In genomic region chr16:4598891-4599543, GRCm38 (mm10) we compare ENCODE assay signal across 8 mouse cellular contexts. TPM values are rescaled to one million over a fixed set of nuclear protein-coding genes. Genes with fewer than 3 reads are reported as not detected.
DNase-seq lines count a peak whose midpoint lies in the region; ATAC-seq and TF ChIP-seq lines count a peak whose summit lies in the region.
"Had no signal": no experiment of that assay in that cellular context is flagged by ENCODE, and none has a peak within 500 bp of the region (broad histone marks: within the 10 kb centered on the region; RNA-seq: fewer than 3 reads in every experiment).

No protein-coding gene starts in this region.

- no peaks in the 10 kb centered on the region for H3K27me3 ChIP-seq in embryonic facial prominence, embryonic 13.5 days
- no peaks in the 10 kb centered on the region for H3K27me3 ChIP-seq in intestine, embryonic 15.5 days (replicated peaks)
- no peaks in the 10 kb centered on the region for H3K27me3 ChIP-seq in midbrain, postnatal 0 days (ENCODE audit: insufficient read depth, low read length)

- peak overlapping the region; percentile 99 for H3K4me2 ChIP-seq in embryonic facial prominence, embryonic 13.5 days
- peak overlapping the region; percentile 27; the same call in 1 of the 2 replicates for H3K4me2 ChIP-seq in intestine, embryonic 15.5 days (replicated peaks)
- H3K4me2 ChIP-seq in midbrain, postnatal 0 days (ENCODE audit: low read depth, low read length, poor library complexity, severe bottlenecking) = no peak overlapping the region

- peak overlapping the region; percentile 95; the same call in 1 of the 2 replicates for H3K9ac ChIP-seq in embryonic facial prominence, embryonic 13.5 days
- H3K9ac ChIP-seq in intestine, embryonic 15.5 days = 0 out of 2 replicates have a peak overlapping the region, but pooled peaks have one; percentile 13
- H3K9ac ChIP-seq in midbrain, postnatal 0 days (replicated peaks; ENCODE audit: low read length, poor library complexity, severe bottlenecking) = 0 out of 2 replicates have a peak overlapping the region, but pooled peaks have one; percentile 19

- H3K4me1 ChIP-seq in embryonic facial prominence, embryonic 13.5 days = peaks cover 84% of the 10 kb centered on the region
- peaks cover 86% of the 10 kb centered on the region for H3K4me1 ChIP-seq in intestine, embryonic 15.5 days (replicated peaks)
- peaks cover 20% of the 10 kb centered on the region; the same call in 1 of the 2 replicates for H3K4me1 ChIP-seq in midbrain, postnatal 0 days (ENCODE audit: insufficient read depth, low read length)

- no peak overlapping the region for H3K4me3 ChIP-seq in embryonic facial prominence, embryonic 13.5 days
- no peak overlapping the region for H3K4me3 ChIP-seq in intestine, embryonic 15.5 days (replicated peaks)
- no peak overlapping the region for H3K4me3 ChIP-seq in midbrain, postnatal 0 days (ENCODE audit: low read depth, low read length)

- no peaks in the 10 kb centered on the region for H3K9me3 ChIP-seq in embryonic facial prominence, embryonic 13.5 days
- no peaks in the 10 kb centered on the region for H3K9me3 ChIP-seq in intestine, embryonic 15.5 days
- no peaks in the 10 kb centered on the region for H3K9me3 ChIP-seq in midbrain, postnatal 0 days (ENCODE audit: low read length)

- H3K36me3 ChIP-seq in embryonic facial prominence, embryonic 13.5 days = no peaks in the 10 kb centered on the region
- H3K36me3 ChIP-seq in intestine, embryonic 15.5 days = no peaks in the 10 kb centered on the region
- H3K36me3 ChIP-seq in midbrain, postnatal 0 days (ENCODE audit: insufficient read depth, low read length) = no peaks in the 10 kb centered on the region

- ATAC-seq in embryonic facial prominence, embryonic 13.5 days (ENCODE audit: insufficient number of reproducible peaks, insufficient read depth, low FRiP score, low TSS enrichment, low read depth) = no peak
- no peak for ATAC-seq in intestine, embryonic 15.5 days
- ATAC-seq in midbrain, postnatal 0 days (ENCODE audit: low FRiP score) = no peak

- DNase-seq in kidney, adult 11 months = peak; percentile 22
- DNase-seq in kidney, postnatal 14 days = no peak
- DNase-seq in midbrain, postnatal 0 days (ENCODE audit: low spot score) = peak; percentile 25
- DNase-seq in ovary, postnatal 36 days (ENCODE audit: low spot score) = no peak
- DNase-seq in frontal cortex, adult 2 months (ENCODE audit: extremely low spot score in 1 of 2, low spot score in 1 of 2) = no peak
- DNase-seq: lung, adult 18-20 months had no signal

- H3K27ac ChIP-seq in embryonic facial prominence, embryonic 13.5 days = no peak overlapping the region
- H3K27ac ChIP-seq in intestine, embryonic 15.5 days = no peak overlapping the region
- H3K27ac ChIP-seq in midbrain, postnatal 0 days (ENCODE audit: low read depth, low read length) = no peak overlapping the region

- no peak for TF ChIP-seq CTCF in midbrain, postnatal 0 days (IDR thresholded peaks at IDR 0.05)

- WGBS in embryonic facial prominence, embryonic 13.5 days = 16% methylated on average over 6 of the region's 6 CpGs
- 23% methylated on average over 6 of the region's 6 CpGs for WGBS in intestine, embryonic 15.5 days
- 18% methylated on average over 6 of the region's 6 CpGs for WGBS in midbrain, postnatal 0 days

RNA-seq across cellular contexts. Expression of gene Glis2, which starts 4.5 kb away (rescaled TPM):
- 25.3 and 31.2 TPM in 2 replicates for polyA plus RNA-seq in embryonic facial prominence, embryonic 13.5 days (2015; fragmentation: Nextera tagmentation; extraction: Ambion mirVana)
- polyA plus RNA-seq in intestine, embryonic 15.5 days (2015; fragmentation: Nextera tagmentation; extraction: Ambion mirVana) = 21.4 and 23.5 TPM in 2 replicates
- total RNA-seq in midbrain, postnatal 0 days (2014; rRNA removed) = 20.0 and 20.6 TPM in 2 replicates
- polyA plus RNA-seq in midbrain, postnatal 0 days (2015; fragmentation: Nextera tagmentation; extraction: Ambion mirVana) = 10.8 and 12.0 TPM in 2 replicates
- 17.9 and 19.1 TPM in 2 replicates for polyA plus RNA-seq in frontal cortex, adult 2 months (2012; rRNA removed)

RNA-seq across cellular contexts. Expression of gene Pam16, which starts 25.8 kb away (rescaled TPM):
- polyA plus RNA-seq in embryonic facial prominence, embryonic 13.5 days (2015; fragmentation: Nextera tagmentation; extraction: Ambion mirVana) = 71.0 and 99.5 TPM in 2 replicates
- polyA plus RNA-seq in intestine, embryonic 15.5 days (2015; fragmentation: Nextera tagmentation; extraction: Ambion mirVana) = 74.5 and 84.3 TPM in 2 replicates
- 31.7 and 40.2 TPM in 2 replicates for total RNA-seq in midbrain, postnatal 0 days (2014; rRNA removed)
- polyA plus RNA-seq in midbrain, postnatal 0 days (2015; fragmentation: Nextera tagmentation; extraction: Ambion mirVana) = 134 TPM in 2 replicates
- polyA plus RNA-seq in frontal cortex, adult 2 months (2012; rRNA removed) = 95.5 and 119 TPM in 2 replicates

RNA-seq across cellular contexts. Expression of gene Tfap4, which starts 39.4 kb away (rescaled TPM):
- polyA plus RNA-seq in embryonic facial prominence, embryonic 13.5 days (2015; fragmentation: Nextera tagmentation; extraction: Ambion mirVana) = 27.0 and 33.2 TPM in 2 replicates
- 27.9 and 28.8 TPM in 2 replicates for polyA plus RNA-seq in intestine, embryonic 15.5 days (2015; fragmentation: Nextera tagmentation; extraction: Ambion mirVana)
- total RNA-seq in midbrain, postnatal 0 days (2014; rRNA removed) = 6.7 and 6.8 TPM in 2 replicates
- polyA plus RNA-seq in midbrain, postnatal 0 days (2015; fragmentation: Nextera tagmentation; extraction: Ambion mirVana) = 5.2 and 5.9 TPM in 2 replicates
- polyA plus RNA-seq in frontal cortex, adult 2 months (2012; rRNA removed) = 6.9 and 7.2 TPM in 2 replicates

RNA-seq across cellular contexts. Expression of gene Vasn, which starts 40.7 kb away (rescaled TPM):
- polyA plus RNA-seq in embryonic facial prominence, embryonic 13.5 days (2015; fragmentation: Nextera tagmentation; extraction: Ambion mirVana) = 29.2 and 30.2 TPM in 2 replicates
- 14.1 and 15.1 TPM in 2 replicates for polyA plus RNA-seq in intestine, embryonic 15.5 days (2015; fragmentation: Nextera tagmentation; extraction: Ambion mirVana)
- total RNA-seq in midbrain, postnatal 0 days (2014; rRNA removed) = 12.0 and 14.2 TPM in 2 replicates
- polyA plus RNA-seq in midbrain, postnatal 0 days (2015; fragmentation: Nextera tagmentation; extraction: Ambion mirVana) = 4.7 TPM in 2 replicates
- 5.9 and 6.9 TPM in 2 replicates for polyA plus RNA-seq in frontal cortex, adult 2 months (2012; rRNA removed)

RNA-seq across cellular contexts. Expression of gene Dnaja3, which starts 40.8 kb away (rescaled TPM):
- polyA plus RNA-seq in embryonic facial prominence, embryonic 13.5 days (2015; fragmentation: Nextera tagmentation; extraction: Ambion mirVana) = 54.0 and 58.7 TPM in 2 replicates
- polyA plus RNA-seq in intestine, embryonic 15.5 days (2015; fragmentation: Nextera tagmentation; extraction: Ambion mirVana) = 86.5 and 92.1 TPM in 2 replicates
- 62.1 and 65.5 TPM in 2 replicates for total RNA-seq in midbrain, postnatal 0 days (2014; rRNA removed)
- 54.1 and 57.0 TPM in 2 replicates for polyA plus RNA-seq in midbrain, postnatal 0 days (2015; fragmentation: Nextera tagmentation; extraction: Ambion mirVana)
- polyA plus RNA-seq in frontal cortex, adult 2 months (2012; rRNA removed) = 51.2 and 51.9 TPM in 2 replicates

Comparison
In these comparisons a context has a peak if more than half of its experiments do, and no peak if none do; other contexts are left out.
1. DNase-seq: peak in kidney, adult 11 months (single experiment) and midbrain, postnatal 0 days (single experiment); none in kidney, postnatal 14 days (single experiment), ovary, postnatal 36 days (single experiment) and frontal cortex, adult 2 months (0 of 2).
2. H3K9ac ChIP-seq: peak in every context shown above with its lines; median percentile 95 in embryonic facial prominence, embryonic 13.5 days; 19 in midbrain, postnatal 0 days; 13 in intestine, embryonic 15.5 days.